ENCODE assay signal across 20 mouse cellular contexts in the genomic region with DNA sequence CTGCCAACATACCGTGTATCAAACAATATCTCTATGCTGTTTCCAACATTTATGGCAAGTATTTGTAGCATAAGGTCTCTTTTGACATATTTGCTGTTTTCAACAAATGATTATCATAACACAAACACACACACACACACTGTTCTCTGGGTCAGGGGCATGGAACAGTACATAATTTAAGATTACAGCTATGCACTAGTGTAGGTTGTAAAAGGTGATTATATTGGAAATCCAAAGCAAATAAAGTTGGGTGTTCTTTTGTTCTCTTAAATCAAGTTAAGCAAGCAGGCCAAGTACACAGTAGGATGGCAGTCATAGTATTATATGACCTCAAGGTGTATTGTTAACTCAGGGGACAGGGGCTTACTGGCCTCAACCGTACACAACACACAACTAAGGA.
DNase-seq lines count a peak whose midpoint lies in the region; ATAC-seq and TF ChIP-seq lines count a peak whose summit lies in the region.
"Had no signal": no experiment of that assay in that cellular context is flagged by ENCODE, and none has a peak within 500 bp of the region (broad histone marks: within the 10 kb centered on the region; RNA-seq: fewer than 3 reads in every experiment).

No protein-coding gene starts in this region.

- no peaks in the 10 kb centered on the region for H3K9me3 ChIP-seq in stomach, embryonic 16.5 days (replicated peaks; ENCODE audit: control insufficient read depth, low read length)
- H3K9me3 ChIP-seq: embryonic facial prominence, embryonic 13.5 days; embryonic facial prominence, embryonic 15.5 days; forebrain, embryonic 13.5 days; forebrain, embryonic 15.5 days had no signal

- no peak for TF ChIP-seq CTCF in embryonic fibroblast, embryonic 13.5 days (IDR thresholded peaks at IDR 0.05; ENCODE audit: borderline replicate concordance, insufficient read depth, low read length)

- no peaks in the 10 kb centered on the region for H3K27me3 ChIP-seq in myocyte (ENCODE audit: control insufficient read depth, insufficient read depth, insufficient read length)
- H3K27me3 ChIP-seq in stomach, embryonic 16.5 days (ENCODE audit: control insufficient read depth, insufficient read depth, low read length), result no peaks in the 10 kb centered on the region
- H3K27me3 ChIP-seq: embryonic facial prominence, embryonic 13.5 days; embryonic facial prominence, embryonic 15.5 days; forebrain, embryonic 13.5 days; forebrain, embryonic 15.5 days; Patski had no signal

- no peaks in the 10 kb centered on the region for H3K36me3 ChIP-seq in myocyte (ENCODE audit: control insufficient read depth, insufficient read depth)
- H3K36me3 ChIP-seq in stomach, embryonic 16.5 days (ENCODE audit: control insufficient read depth, insufficient read depth, low read length), result no peaks in the 10 kb centered on the region
- H3K36me3 ChIP-seq: embryonic facial prominence, embryonic 13.5 days; embryonic facial prominence, embryonic 15.5 days; forebrain, embryonic 15.5 days had no signal

- ATAC-seq in stomach, embryonic 16.5 days (ENCODE audit: insufficient read depth, low FRiP score), result peak; percentile 59; the same call in 1 of the 2 replicates
- ATAC-seq: forebrain, embryonic 13.5 days; forebrain, embryonic 15.5 days; forebrain, postnatal 0 days had no signal

- no peak for TF ChIP-seq POLR2A in embryonic fibroblast, embryonic 13.5 days (IDR thresholded peaks at IDR 0.05; ENCODE audit: low read depth, low read length)
- TF ChIP-seq POLR2A in myocyte (IDR thresholded peaks at IDR 0.05; ENCODE audit: insufficient read length, low read depth), result no peak

- H3K4me2 ChIP-seq in myocyte (ENCODE audit: low read depth), result peak overlapping the region; percentile 79
- no peak overlapping the region for H3K4me2 ChIP-seq in stomach, embryonic 16.5 days (ENCODE audit: low read depth, low read length)
- H3K4me2 ChIP-seq: embryonic facial prominence, embryonic 13.5 days; embryonic facial prominence, embryonic 15.5 days; forebrain, embryonic 13.5 days; forebrain, embryonic 15.5 days had no signal

- no peak overlapping the region for H3K4me3 ChIP-seq in embryonic fibroblast, embryonic 13.5 days (ENCODE audit: insufficient read depth, low read length)
- no peak overlapping the region for H3K4me3 ChIP-seq in myocyte
- H3K4me3 ChIP-seq in stomach, embryonic 16.5 days (replicated peaks; ENCODE audit: low read length), result no peak overlapping the region
- H3K4me3 ChIP-seq: embryonic facial prominence, embryonic 13.5 days; embryonic facial prominence, embryonic 15.5 days; forebrain, embryonic 13.5 days; forebrain, embryonic 15.5 days had no signal

- no peak overlapping the region for H3ac ChIP-seq in myocyte (ENCODE audit: control insufficient read depth, insufficient read length)

- H3K27ac ChIP-seq in embryonic fibroblast, embryonic 13.5 days (ENCODE audit: insufficient read depth, low read length), result peak overlapping the region; percentile 97
- peak overlapping the region; percentile 50; the same call in 1 of the 2 replicates for H3K27ac ChIP-seq in stomach, embryonic 16.5 days (ENCODE audit: low read length)
- H3K27ac ChIP-seq: embryonic facial prominence, embryonic 13.5 days; embryonic facial prominence, embryonic 15.5 days; forebrain, embryonic 13.5 days; forebrain, embryonic 15.5 days had no signal

- H3K9ac ChIP-seq in stomach, embryonic 16.5 days (ENCODE audit: low read length), result no peak overlapping the region
- H3K9ac ChIP-seq: embryonic facial prominence, embryonic 13.5 days; embryonic facial prominence, embryonic 15.5 days; forebrain, embryonic 13.5 days; forebrain, embryonic 15.5 days; forebrain, postnatal 0 days had no signal

- 28% methylated on average over 2 of the region's 2 CpGs for WGBS in large intestine, adult 2 months
- 59% methylated on average over 2 of the region's 2 CpGs for WGBS in stomach, embryonic 16.5 days

- no peaks in the 10 kb centered on the region for H3K79me2 ChIP-seq in myocyte (ENCODE audit: control insufficient read depth, insufficient read depth)

- intact Hi-C loops in left cerebral cortex, postnatal 36 days (cut with DNase I), result no loop called here

- peak; percentile 33 for DNase-seq in large intestine, adult 2 months (ENCODE audit: low read depth, low spot score)
- no peak for DNase-seq in left cerebral cortex, postnatal 36 days (ENCODE audit: low spot score in 2 of 2)
- no peak for DNase-seq in kidney, postnatal 10 days
- DNase-seq in embryo, embryonic 10.5 days (ENCODE audit: low spot score), result no peak
- no peak for DNase-seq in MN1 (ENCODE audit: low spot score)
- DNase-seq: cerebellum, adult 11-12 months; cerebellum, adult 2 months; cerebellum, adult 9-10 months; cerebellum, postnatal 10 days; cerebellum, postnatal 25 days; embryo, embryonic 11 days; forebrain, postnatal 0 days had no signal

- peaks cover 5% of the 10 kb centered on the region for H3K4me1 ChIP-seq in embryonic fibroblast, embryonic 13.5 days (ENCODE audit: control insufficient read depth, insufficient read depth, low read length)
- peaks cover 4% of the 10 kb centered on the region; the same call in 1 of the 2 replicates for H3K4me1 ChIP-seq in stomach, embryonic 16.5 days (ENCODE audit: control insufficient read depth, insufficient read depth, low read length)
- H3K4me1 ChIP-seq: embryonic facial prominence, embryonic 13.5 days; embryonic facial prominence, embryonic 15.5 days had no signal

TF ChIP-seq in myocyte, 11 proteins besides CTCF, POLR2A, EP300 and RAD21:
- TF ChIP-seq POLR2AphosphoS2 (IDR thresholded peaks at IDR 0.05; ENCODE audit: insufficient read length, low read depth) (no peak), SRF (IDR thresholded peaks at IDR 0.05; ENCODE audit: control insufficient read depth, insufficient read length, low read depth) (no peak), TCF3 (IDR thresholded peaks at IDR 0.05; ENCODE audit: insufficient read length, low read depth) (no peak), MAX (IDR thresholded peaks at IDR 0.05; ENCODE audit: low read depth) (no peak), TCF12 (IDR thresholded peaks at IDR 0.05; ENCODE audit: insufficient read depth, poor library complexity, severe bottlenecking) (no peak), REST (IDR thresholded peaks at IDR 0.05; ENCODE audit: insufficient read depth, insufficient read length) (no peak), USF1 (IDR thresholded peaks at IDR 0.05; ENCODE audit: low read depth) (no peak), E2F4 (IDR thresholded peaks at IDR 0.05; ENCODE audit: insufficient read depth) (no peak), CEBPB (IDR thresholded peaks at IDR 0.05; ENCODE audit: insufficient read depth, poor library complexity, severe bottlenecking) (no peak), MYOG (IDR thresholded peaks at IDR 0.05; ENCODE audit: control insufficient read depth in 1 of 3, insufficient read depth in 1 of 3, insufficient read length in 2 of 3, low read depth in 2 of 3) (no peak), MYOD1 (IDR thresholded peaks at IDR 0.05; ENCODE audit: control insufficient read depth in 1 of 3, insufficient read length in 2 of 3, low read depth in 2 of 3) (no peak)
